Mouse (Mus musculus): ENCODE measurements at regions not wholly inside any gene's neighbourhood (a gene's known extent, or its start where the extent isn't known, plus 50 kb on each side); places are given as distances from the start of the nearest gene placed in this dataset.

- TF ChIP-seq GATA1 (IDR thresholded peaks at IDR 0.05; ENCODE audit: low read length): no peak
- TF ChIP-seq TAL1 (IDR thresholded peaks at IDR 0.05; ENCODE audit: low read length): no peak
Observed at GRCm38 (mm10) chr13:28770018-28770417, 183.5 kb downstream of the Sox4 start.

All from erythroblast, embryonic 14.5 days (primary cell).